Mouse (Mus musculus): Measurements from ENCODE around the gene Avpi1. TPM values are rescaled to one million over a fixed set of nuclear protein-coding genes. Genes with fewer than 3 reads are reported as not detected.

Avpi1 gene
- total RNA-seq, 1 experiment from 2014 or later, result 5.3 TPM

DNA sequence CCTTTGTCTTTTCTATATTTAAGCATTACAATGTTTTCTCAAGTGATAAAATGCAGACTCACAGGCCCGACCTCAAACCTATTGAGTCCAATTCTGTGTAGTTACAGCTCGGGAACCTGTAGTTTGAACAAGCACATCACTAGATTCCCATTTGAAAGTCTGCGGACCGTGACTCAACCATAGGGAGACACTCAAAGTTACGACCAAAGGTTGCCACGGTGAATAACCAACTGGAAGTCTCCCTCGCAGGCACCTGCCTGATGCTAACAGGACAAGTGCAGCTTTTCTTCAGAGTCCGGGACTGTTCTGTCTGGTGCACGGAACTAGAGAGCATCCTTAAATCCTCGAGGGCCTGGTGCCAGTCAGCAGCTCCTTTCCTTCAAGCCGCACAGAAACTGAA is 48.4 kb downstream of the Avpi1 start:
- no peak for ATAC-seq (replicated peaks in 1 of 2; ENCODE audit: insufficient read depth in 1 of 2, low FRiP score in 2 of 2, low TSS enrichment in 1 of 2, low read depth in 1 of 2, poor library complexity in 2 of 2, severe bottlenecking in 2 of 2)

DNA sequence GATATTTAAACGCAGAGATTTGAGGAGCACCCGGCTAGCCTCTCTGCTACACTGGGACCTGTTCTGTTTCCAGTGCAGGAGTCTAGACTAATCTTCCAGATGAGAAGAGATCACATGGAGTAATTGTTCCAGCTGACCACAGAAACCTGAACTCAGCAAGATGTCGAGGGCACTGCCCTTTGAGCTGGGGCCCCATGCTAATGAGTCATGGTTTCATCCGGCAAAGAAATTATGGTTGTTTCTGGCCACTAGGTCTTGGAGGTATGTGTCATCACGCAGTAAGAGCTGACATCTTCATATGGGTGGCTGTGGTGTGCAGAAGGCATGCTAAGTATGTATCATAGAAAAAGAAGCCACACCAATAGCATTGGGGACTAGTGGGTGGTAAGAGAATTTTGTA is 48.9 kb downstream of the Avpi1 start:
- no peak for ATAC-seq (replicated peaks in 1 of 2; ENCODE audit: insufficient read depth in 1 of 2, low FRiP score in 2 of 2, low TSS enrichment in 1 of 2, low read depth in 1 of 2, poor library complexity in 2 of 2, severe bottlenecking in 2 of 2)

DNA sequence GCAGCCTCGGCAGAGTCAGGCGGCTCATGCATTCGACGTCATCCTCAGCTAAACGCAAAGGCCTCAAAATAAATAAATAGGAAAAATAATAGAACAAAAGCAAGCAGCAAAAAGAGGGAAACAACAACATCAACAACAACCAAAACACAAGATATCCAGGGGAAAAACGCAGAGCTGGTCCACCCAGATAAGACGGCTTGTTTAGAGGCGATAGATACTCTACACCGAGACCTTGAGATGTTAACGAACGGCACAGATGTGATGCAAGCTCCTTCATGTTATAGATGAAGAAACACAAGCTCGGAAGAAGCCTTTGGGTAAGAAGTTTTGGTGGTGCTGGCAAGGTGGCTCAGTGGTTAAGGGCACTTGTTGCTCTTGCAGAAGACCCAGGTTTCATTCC is 49.9 kb downstream of the Avpi1 start:
- ATAC-seq (replicated peaks in 1 of 2; ENCODE audit: insufficient read depth in 1 of 2, low FRiP score in 2 of 2, low TSS enrichment in 1 of 2, low read depth in 1 of 2, poor library complexity in 2 of 2, severe bottlenecking in 2 of 2), result no peak

DNA sequence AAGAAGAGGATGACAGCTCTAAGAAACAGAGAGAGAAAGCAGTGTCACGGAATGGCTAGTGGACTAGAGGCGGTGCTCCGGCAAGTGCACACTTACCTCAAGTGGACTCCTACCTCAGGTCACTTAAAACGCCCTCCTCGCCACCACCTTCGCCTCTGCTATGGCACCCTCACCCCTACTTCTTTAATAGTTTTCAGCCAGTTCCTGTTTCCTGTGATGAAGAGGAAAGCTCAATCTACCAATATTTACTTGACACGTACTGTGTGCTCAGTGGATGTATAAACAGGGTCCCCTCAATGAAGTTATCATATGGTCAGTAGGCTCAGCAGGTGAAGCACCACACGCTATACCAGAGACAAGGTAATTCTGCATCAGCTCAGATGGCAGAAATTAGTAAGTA is 50.3 kb downstream of the Avpi1 start:
- no peak for ATAC-seq (replicated peaks in 1 of 2; ENCODE audit: insufficient read depth in 1 of 2, low FRiP score in 2 of 2, low TSS enrichment in 1 of 2, low read depth in 1 of 2, poor library complexity in 2 of 2, severe bottlenecking in 2 of 2)

DNA sequence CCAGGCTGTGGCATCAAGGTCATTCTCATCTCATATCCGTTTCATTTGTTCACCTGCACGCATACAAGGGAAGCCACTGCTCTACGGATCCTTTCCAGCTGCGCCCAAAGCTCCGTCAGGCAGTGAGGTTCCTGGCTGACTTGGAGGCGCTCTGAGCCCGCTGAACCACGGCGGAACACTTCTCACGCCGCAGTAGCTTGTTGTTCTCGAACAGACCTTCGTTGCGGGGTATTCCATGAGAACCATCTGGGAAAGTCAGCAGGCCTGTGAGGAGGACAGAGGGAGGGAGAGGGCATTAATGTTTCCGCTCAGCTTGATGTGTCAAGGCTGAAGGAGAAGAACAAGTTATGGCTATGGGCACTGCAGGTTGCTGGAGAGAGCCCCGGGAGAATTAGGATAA is 52.9 kb downstream of the Avpi1 start:
- ATAC-seq (replicated peaks in 1 of 2; ENCODE audit: insufficient read depth in 1 of 2, low FRiP score in 2 of 2, low TSS enrichment in 1 of 2, low read depth in 1 of 2, poor library complexity in 2 of 2, severe bottlenecking in 2 of 2), result no peak

DNA sequence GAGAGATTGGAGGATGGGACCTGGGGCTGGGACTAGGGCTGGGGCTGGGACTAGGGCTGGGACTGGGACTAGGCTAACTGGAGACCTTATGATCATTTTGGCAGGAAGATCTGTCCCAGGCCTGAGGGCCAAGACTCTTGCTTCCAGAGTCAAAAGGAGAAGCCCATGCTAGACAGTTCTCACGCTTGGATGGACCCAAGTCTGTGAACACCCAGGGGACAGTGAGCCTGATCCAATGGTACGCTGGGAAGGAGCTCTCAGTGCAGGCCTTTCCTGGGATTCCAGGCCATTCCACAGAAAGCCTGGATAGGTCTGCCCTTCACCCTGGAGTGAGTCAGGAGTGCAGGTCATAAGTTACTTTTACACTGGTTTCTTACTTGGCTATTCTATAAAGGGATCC is 53.8 kb downstream of the Avpi1 start:
- no peak for ATAC-seq (replicated peaks in 1 of 2; ENCODE audit: insufficient read depth in 1 of 2, low FRiP score in 2 of 2, low TSS enrichment in 1 of 2, low read depth in 1 of 2, poor library complexity in 2 of 2, severe bottlenecking in 2 of 2)

Other genes with a start within 250 kb of the Avpi1 start
- gene Rrp12, start 232.9 kb downstream of the Avpi1 start, total RNA-seq (2017), result 12.2 and 18.9 TPM in 2 replicates
- 112 and 157 TPM in 2 replicates for gene Pgam1, start 217.1 kb downstream of the Avpi1 start, total RNA-seq (2017)
- 50.7 and 52.2 TPM in 2 replicates for gene Exosc1, start 195.6 kb downstream of the Avpi1 start, total RNA-seq (2017)
- gene Zdhhc16, start 195.6 kb downstream of the Avpi1 start, total RNA-seq (2017), result 22.3 and 26.4 TPM in 2 replicates
- 23.1 and 24.8 TPM in 2 replicates for gene Mms19, start 147.9 kb downstream of the Avpi1 start, total RNA-seq (2017)
- gene Ubtd1, start 147.3 kb downstream of the Avpi1 start, total RNA-seq (2017), result 3.3 and 14.9 TPM in 2 replicates
- gene Ankrd2, start 93.1 kb downstream of the Avpi1 start, total RNA-seq (2017), result not detected in 2 replicates
- 0.94 TPM in 1 of 2 replicates, not detected in the other for gene Hoga1, start 83.4 kb downstream of the Avpi1 start, total RNA-seq (2017)
- gene 4933411K16Rik, start 76.8 kb downstream of the Avpi1 start, total RNA-seq (2017), result not detected in 2 replicates
- 1.1 and 2.8 TPM in 2 replicates for gene Morn4, start 42.7 kb downstream of the Avpi1 start, total RNA-seq (2017)
- gene Pi4k2a, start 38.6 kb downstream of the Avpi1 start, total RNA-seq (2017), result 8.3 and 9.1 TPM in 2 replicates
- 16.1 and 22.8 TPM in 2 replicates for gene Marveld1, start 18.3 kb upstream of the Avpi1 start, total RNA-seq (2017)
- 20.0 and 37.1 TPM in 2 replicates for gene Zfyve27, start 34.9 kb upstream of the Avpi1 start, total RNA-seq (2017)
- 0.20 TPM in 1 of 2 replicates, not detected in the other for gene Sfrp5, start 73.2 kb upstream of the Avpi1 start, total RNA-seq (2017)
- not detected in 2 replicates for gene Golga7b, start 118.5 kb upstream of the Avpi1 start, total RNA-seq (2017)